Mouse (Mus musculus): Measurements from ENCODE around the gene Exoc5. TPM values are rescaled to one million over a fixed set of nuclear protein-coding genes. Genes with fewer than 3 reads are reported as not detected.

The Exoc5 gene
- polyA plus RNA-seq, 1 experiment from 2014 or later, result 45.5 TPM

DNA sequence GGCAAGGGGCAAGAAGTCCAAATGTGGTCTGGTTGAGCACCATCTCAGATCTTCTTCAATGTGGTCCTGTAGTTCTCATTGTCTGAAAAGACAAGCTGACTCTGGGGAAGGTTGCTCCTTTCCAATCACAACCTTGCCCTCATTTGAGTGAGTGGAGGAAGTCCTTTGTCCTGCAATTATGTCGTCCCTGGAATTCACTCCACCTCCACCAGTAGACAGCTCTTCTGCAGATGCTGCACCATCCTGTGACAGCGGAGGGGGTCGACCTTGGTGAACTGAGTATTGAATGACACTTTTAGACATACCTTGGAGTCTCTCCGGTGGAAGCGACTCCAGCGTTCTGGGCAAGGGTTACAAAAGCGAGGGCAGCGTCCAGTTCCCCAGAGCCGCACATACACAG is 97.8 kb downstream of the Exoc5 start:
- 82% methylated on average over 9 of the region's 9 CpGs for WGBS
- no peak for ATAC-seq (ENCODE audit: insufficient number of reproducible peaks, low FRiP score)

More for the DNA sequence above, 97.8 kb downstream of the Exoc5 start:
- Histone ChIP-seq H3K27me3 (replicated peaks) (no peaks in the 10 kb centered on the region), H3K9ac (no peak overlapping the region), H3K4me1 (replicated peaks) (no peaks in the 10 kb centered on the region), H3K9me3 (replicated peaks) (no peaks in the 10 kb centered on the region), H3K27ac (ENCODE audit: poor library complexity, severe bottlenecking) (no peak overlapping the region), H3K36me3 (no peaks in the 10 kb centered on the region), H3K4me2 (no peak overlapping the region), H3K4me3 (no peak overlapping the region)

Other genes starting within 250 kb of the Exoc5 start
- gene Ap5m1, start 556 bp downstream of the Exoc5 start, polyA plus RNA-seq (2016; fragmentation: Nextera tagmentation; extraction: Ambion mirVana), result 23.1 and 25.1 TPM in 2 replicates
- 16.3 and 17.5 TPM in 2 replicates for gene Naa30, start 105.6 kb upstream of the Exoc5 start, polyA plus RNA-seq (2016; fragmentation: Nextera tagmentation; extraction: Ambion mirVana)
- gene ccdc198, start 178.8 kb upstream of the Exoc5 start, polyA plus RNA-seq (2016; fragmentation: Nextera tagmentation; extraction: Ambion mirVana), result 0.10 TPM in 2 replicates

Data from heart, embryonic 12.5 days (tissue).